Comparison of ENCODE assay signal across 9 mouse cellular contexts in genomic region chr1:191445831-191446258, GRCm38 (mm10). TPM values are rescaled to one million over a fixed set of nuclear protein-coding genes. Genes with fewer than 3 reads are reported as not detected.
DNase-seq lines count a peak whose midpoint lies in the region; ATAC-seq and TF ChIP-seq lines count a peak whose summit lies in the region.
"Had no signal": no experiment of that assay in that cellular context is flagged by ENCODE, and none has a peak within 500 bp of the region (broad histone marks: within the 10 kb centered on the region; RNA-seq: fewer than 3 reads in every experiment).

No protein-coding gene starts in this region.

- no peak overlapping the region for H3K9ac ChIP-seq in stomach, postnatal 0 days (ENCODE audit: low read length)
- H3K9ac ChIP-seq: hindbrain, embryonic 15.5 days had no signal

- DNase-seq in T-cell, adult 2 months (ENCODE audit: low spot score): peak; percentile 72
- peak; percentile 50 to 60 for DNase-seq in kidney, adult 8-10 months
- peak; percentile 65 for DNase-seq in lung, postnatal 10 days
- no peak for DNase-seq in stomach, postnatal 0 days (ENCODE audit: low spot score)
- DNase-seq in urinary bladder, adult 2 months (ENCODE audit: low spot score): no peak
- no peak for DNase-seq in embryonic facial prominence, embryonic 10.5 days (ENCODE audit: low spot score)
- no peak for DNase-seq in gastrocnemius, postnatal 36 days
- DNase-seq in testis, postnatal 14 days (ENCODE audit: low spot score): no peak

- no peaks in the 10 kb centered on the region for H3K27me3 ChIP-seq in stomach, postnatal 0 days (ENCODE audit: control insufficient read depth, insufficient read depth, low read length)
- H3K27me3 ChIP-seq in embryonic facial prominence, embryonic 10.5 days (replicated peaks; ENCODE audit: low read depth, poor library complexity, severe bottlenecking): no peaks in the 10 kb centered on the region
- H3K27me3 ChIP-seq: hindbrain, embryonic 15.5 days had no signal

- no peak for TF ChIP-seq EP300 in stomach, postnatal 0 days (optimal IDR thresholded peaks at IDR 0.05)

- H3K9me3 ChIP-seq in stomach, postnatal 0 days (ENCODE audit: control insufficient read depth, low read length): no peaks in the 10 kb centered on the region
- no peaks in the 10 kb centered on the region for H3K9me3 ChIP-seq in embryonic facial prominence, embryonic 10.5 days
- H3K9me3 ChIP-seq: hindbrain, embryonic 15.5 days had no signal

- no peaks in the 10 kb centered on the region for H3K36me3 ChIP-seq in stomach, postnatal 0 days (ENCODE audit: control insufficient read depth, insufficient read depth, low read length)
- no peaks in the 10 kb centered on the region for H3K36me3 ChIP-seq in embryonic facial prominence, embryonic 10.5 days (replicated peaks)
- H3K36me3 ChIP-seq: hindbrain, embryonic 15.5 days had no signal

- intact Hi-C loops in gastrocnemius, postnatal 36 days (cut with DNase I): no loop called here

- H3K4me1 ChIP-seq in stomach, postnatal 0 days (replicated peaks; ENCODE audit: control insufficient read depth, insufficient read depth): no peaks in the 10 kb centered on the region
- peaks cover 11% of the 10 kb centered on the region; the same call in 1 of the 2 replicates for H3K4me1 ChIP-seq in embryonic facial prominence, embryonic 10.5 days
- H3K4me1 ChIP-seq: hindbrain, embryonic 15.5 days had no signal

- H3K4me2 ChIP-seq in stomach, postnatal 0 days (replicated peaks; ENCODE audit: low read depth): no peak overlapping the region
- H3K4me2 ChIP-seq: hindbrain, embryonic 15.5 days had no signal

- no peak overlapping the region for H3K27ac ChIP-seq in stomach, postnatal 0 days (replicated peaks)
- no peak overlapping the region for H3K27ac ChIP-seq in embryonic facial prominence, embryonic 10.5 days (replicated peaks)
- H3K27ac ChIP-seq: hindbrain, embryonic 15.5 days had no signal

- peak; percentile 58 for ATAC-seq in stomach, postnatal 0 days (ENCODE audit: low FRiP score, low TSS enrichment)

- WGBS in stomach, postnatal 0 days: 45% methylated on average over 9 of the region's 9 CpGs
- 62% methylated on average over 9 of the region's 9 CpGs for WGBS in embryonic facial prominence, embryonic 10.5 days

- H3K4me3 ChIP-seq in stomach, postnatal 0 days (ENCODE audit: low read depth, low read length): no peak overlapping the region
- no peak overlapping the region for H3K4me3 ChIP-seq in embryonic facial prominence, embryonic 10.5 days
- H3K4me3 ChIP-seq: hindbrain, embryonic 15.5 days had no signal

- no peak for TF ChIP-seq CTCF in stomach, postnatal 0 days (IDR thresholded peaks at IDR 0.05; ENCODE audit: low read depth)

RNA-seq across cellular contexts. Expression of gene Ppp2r5a, which starts 42.8 kb away (rescaled TPM):
- 28.4 and 32.9 TPM in 2 replicates for polyA plus RNA-seq in stomach, postnatal 0 days (2015; fragmentation: Nextera tagmentation; extraction: Ambion mirVana)
- polyA plus RNA-seq in urinary bladder, adult 2 months (2012; rRNA removed): 71.1 and 76.4 TPM in 2 replicates
- polyA plus RNA-seq in embryonic facial prominence, embryonic 10.5 days (2016; fragmentation: Nextera tagmentation; extraction: Ambion mirVana): 10.5 and 12.1 TPM in 2 replicates
- total RNA-seq in gastrocnemius, postnatal 36 days (2021): 10 to 100 TPM; 63.7 to 67.8 TPM

Comparison
In these comparisons a context has a peak if more than half of its experiments do, and no peak if none do; other contexts are left out.
1. DNase-seq: peak in T-cell, adult 2 months (single experiment), kidney, adult 8-10 months (2 of 2) and lung, postnatal 10 days (single experiment); none in stomach, postnatal 0 days (single experiment), urinary bladder, adult 2 months (single experiment), embryonic facial prominence, embryonic 10.5 days (single experiment), gastrocnemius, postnatal 36 days (0 of 2) and testis, postnatal 14 days (single experiment).